Mouse (Mus musculus) kidney, postnatal 0 days (tissue): ENCODE results near the gene Prkn. TPM values are rescaled to one million over a fixed set of nuclear protein-coding genes. Genes with fewer than 3 reads are reported as not detected.

ENCODE experiments used
- ATAC-seq: fragments of 200-750 bp; cut with Nextera tagmentation; replicated peaks from 2 replicates; pipeline ENCODE4 v1.8.0; 2017; ENCODE audit warnings: low read depth, moderate number of reproducible peaks, moderate TSS enrichment, moderate library complexity; ENCODE audit not compliant: low FRiP score
- DNase-seq: peaks from one replicate; pipeline ENCODE4 v3.0.0-alpha.2; 2016; ENCODE audit warnings: low spot score
- H3K27ac ChIP-seq: fragments of 300-500 bp; sonication (generic); 2 replicates; pipeline ENCODE4 v1.5.1; 2014; ENCODE audit warnings: mild to moderate bottlenecking
- H3K27me3 ChIP-seq: fragments of 300-500 bp; sonication (generic); 2 replicates; pipeline ENCODE4 v1.6.1; 2014; ENCODE audit warnings: low read length, mixed read lengths; ENCODE audit not compliant: insufficient read depth
- H3K36me3 ChIP-seq: fragments of 300-500 bp; sonication (generic); 2 replicates; pipeline ENCODE4 v1.6.1; 2014; ENCODE audit warnings: low read length, mixed read lengths; ENCODE audit not compliant: insufficient read depth
- H3K4me1 ChIP-seq: fragments of 300-500 bp; sonication (generic); replicated peaks from 2 replicates; pipeline ENCODE4 v1.6.1; 2014; ENCODE audit warnings: antibody characterized with exemption, low read length, mixed read lengths; ENCODE audit not compliant: insufficient read depth
- H3K4me2 ChIP-seq: fragments of 300-500 bp; sonication (generic); 2 replicates; pipeline ENCODE4 v1.6.1; 2014; ENCODE audit warnings: mild to moderate bottlenecking, low read length, moderate library complexity, mixed read lengths
- H3K4me3 ChIP-seq: fragments of 300-500 bp; sonication (generic); replicated peaks from 2 replicates; pipeline ENCODE4 v1.5.1; 2014; ENCODE audit warnings: low read depth, low read length
- H3K9ac ChIP-seq: fragments of 300-500 bp; sonication (generic); 2 replicates; pipeline ENCODE4 v1.6.1; 2014; ENCODE audit warnings: low read depth, low read length
- H3K9me3 ChIP-seq: fragments of 300-500 bp; sonication (generic); replicated peaks from 2 replicates; pipeline ENCODE4 v1.6.1; 2016; ENCODE audit warnings: low read length, inconsistent platforms, mixed read lengths
- CTCF ChIP-seq: IDR thresholded peaks from 2 replicates; pipeline ENCODE4 v1.5.1; 2016; ENCODE audit warnings: antibody characterized with exemption, low read depth, mild to moderate bottlenecking, moderate library complexity
- WGBS: fragments of 180-500 bp; shearing (Covaris S2); extraction: QIAGEN DNeasy Blood & Tissue Kit; methylation state at CpG from one replicate; pipeline ENCODE4 v1.1.7; 2014; 5-methylcytosine and 5-hydroxymethylcytosine counted together
- polyA plus RNA-seq: library from polyadenylated mRNA; unstranded; fragments of >200 nt; fragmentation: Nextera tagmentation; extraction: Ambion mirVana; gene quantifications from 2 replicates; pipeline ENCODE4 v1.2.1, GENCODE M21; 2015

Prkn gene
- polyA plus RNA-seq, 1 experiment from 2014 or later: 3.6 TPM

- Histone ChIP-seq H3K27me3 (no peaks in the 10 kb centered on the region), H3K9ac (no peak overlapping the region), H3K36me3 (no peaks in the 10 kb centered on the region), H3K9me3 (no peaks in the 10 kb centered on the region), H3K4me3 (no peak overlapping the region), H3K27ac (no peak overlapping the region), H3K4me2 (no peak overlapping the region), H3K4me1 (no peaks in the 10 kb centered on the region)
- ATAC-seq: no peak
- no peak for DNase-seq
- no peak for TF ChIP-seq CTCF
- WGBS: 79% methylated on average over 7 of the region's 7 CpGs
Observed at GRCm38 (mm10) chr17:11516165-11516564, 676.0 kb downstream of the Prkn start.

- Histone ChIP-seq H3K36me3 (no peaks in the 10 kb centered on the region), H3K4me1 (no peaks in the 10 kb centered on the region), H3K4me2 (no peak overlapping the region), H3K4me3 (no peak overlapping the region), H3K27ac (no peak overlapping the region), H3K9ac (no peak overlapping the region), H3K27me3 (no peaks in the 10 kb centered on the region), H3K9me3 (no peaks in the 10 kb centered on the region)
- 37% methylated on average over 3 of the region's 3 CpGs for WGBS
- DNase-seq (no peak), ATAC-seq (no peak)
- TF ChIP-seq CTCF: no peak
Observed at GRCm38 (mm10) chr17:11532066-11532465, 691.9 kb downstream of the Prkn start.

GRCm38 (mm10) chr17:11532748-11533147 is 692.6 kb downstream of the Prkn start:
- no peaks in the 10 kb centered on the region for H3K27me3 ChIP-seq
- no peak overlapping the region for H3K4me2 ChIP-seq
- ATAC-seq: no peak
- no peaks in the 10 kb centered on the region for H3K9me3 ChIP-seq
- no peak overlapping the region for H3K9ac ChIP-seq
- no peaks in the 10 kb centered on the region for H3K36me3 ChIP-seq
- no peak for DNase-seq
- H3K4me3 ChIP-seq: no peak overlapping the region
- no peak overlapping the region for H3K27ac ChIP-seq
- no peak for TF ChIP-seq CTCF
- no peaks in the 10 kb centered on the region for H3K4me1 ChIP-seq
- 85% methylated on average over 2 of the region's 2 CpGs for WGBS

- WGBS: 84% methylated on average over 1 of the region's 1 CpGs
- Histone ChIP-seq H3K9ac (no peak overlapping the region), H3K27me3 (no peaks in the 10 kb centered on the region), H3K4me3 (no peak overlapping the region), H3K27ac (no peak overlapping the region), H3K9me3 (no peaks in the 10 kb centered on the region), H3K36me3 (no peaks in the 10 kb centered on the region), H3K4me1 (no peaks in the 10 kb centered on the region), H3K4me2 (no peak overlapping the region)
- ATAC-seq (no peak), DNase-seq (no peak)
- TF ChIP-seq CTCF: no peak
Observed at GRCm38 (mm10) chr17:11533835-11534234, 693.7 kb downstream of the Prkn start.

- H3K4me1 ChIP-seq: no peaks in the 10 kb centered on the region
- TF ChIP-seq CTCF: no peak
- H3K27ac ChIP-seq: no peak overlapping the region
- 86% methylated on average over 7 of the region's 7 CpGs for WGBS
- ATAC-seq (no peak), DNase-seq (no peak)
- no peak overlapping the region for H3K4me3 ChIP-seq
- no peaks in the 10 kb centered on the region for H3K36me3 ChIP-seq
- no peaks in the 10 kb centered on the region for H3K27me3 ChIP-seq
- H3K9ac ChIP-seq: no peak overlapping the region
- no peaks in the 10 kb centered on the region for H3K9me3 ChIP-seq
- H3K4me2 ChIP-seq: no peak overlapping the region
Observed at GRCm38 (mm10) chr17:11538826-11539225, 698.6 kb downstream of the Prkn start.

- no peaks in the 10 kb centered on the region for H3K4me1 ChIP-seq
- H3K36me3 ChIP-seq: no peaks in the 10 kb centered on the region
- TF ChIP-seq CTCF: no peak
- H3K9ac ChIP-seq: no peak overlapping the region
- H3K27me3 ChIP-seq: no peaks in the 10 kb centered on the region
- H3K4me2 ChIP-seq: no peak overlapping the region
- DNase-seq: no peak
- no peaks in the 10 kb centered on the region for H3K9me3 ChIP-seq
- 67% methylated on average over 4 of the region's 4 CpGs for WGBS
- no peak overlapping the region for H3K27ac ChIP-seq
- no peak overlapping the region for H3K4me3 ChIP-seq
- ATAC-seq: no peak
Observed at GRCm38 (mm10) chr17:11541928-11542623, 701.9 kb downstream of the Prkn start.

GRCm38 (mm10) chr17:11550562-11550961 is 710.4 kb downstream of the Prkn start:
- Histone ChIP-seq H3K4me2 (no peak overlapping the region), H3K9ac (no peak overlapping the region), H3K27ac (no peak overlapping the region), H3K27me3 (no peaks in the 10 kb centered on the region), H3K36me3 (no peaks in the 10 kb centered on the region), H3K4me1 (no peaks in the 10 kb centered on the region), H3K4me3 (no peak overlapping the region), H3K9me3 (no peaks in the 10 kb centered on the region)
- no peak for ATAC-seq
- 80% methylated on average over 5 of the region's 5 CpGs for WGBS
- DNase-seq: no peak
- TF ChIP-seq CTCF: no peak
